Mouse (Mus musculus) liver, adult 2 months (tissue): ENCODE measurements around the gene Gcgr.
A peak's percentile ranks its signal among the peaks of the same experiment; 100 is the strongest.

Experiments used
- CTCF ChIP-seq: fragments of 200-500 bp; IDR thresholded peaks from 2 replicates; pipeline ENCODE4 v1.5.1; 2011; ENCODE audit warnings: low read depth, low read length, control low read depth
- POLR2A ChIP-seq: fragments of 200-500 bp; IDR thresholded peaks from 2 replicates; pipeline ENCODE4 v1.6.1; 2011; ENCODE audit warnings: low read length, control low read depth; ENCODE audit not compliant: insufficient read depth; ENCODE audit errors: extremely low read depth

GRCm38 (mm10) chr11:120582268-120582981, 51.9 kb downstream of the Gcgr start:
- TF ChIP-seq CTCF (peak; percentile 48), POLR2A (no peak)
